Comparison of ENCODE assay signal across 28 mouse cellular contexts in genomic region chr12:107104570-107104969, GRCm38 (mm10).
A peak's percentile ranks its signal among the peaks of the same experiment; 100 is the strongest.
DNase-seq lines count a peak whose midpoint lies in the region; ATAC-seq and TF ChIP-seq lines count a peak whose summit lies in the region.
"Had no signal": no experiment of that assay in that cellular context is flagged by ENCODE, and none has a peak within 500 bp of the region (broad histone marks: within the 10 kb centered on the region; RNA-seq: fewer than 3 reads in every experiment).

No protein-coding gene starts in this region.

- no peak overlapping the region for H3K4me2 ChIP-seq in forebrain, embryonic 12.5 days
- H3K4me2 ChIP-seq in forebrain, postnatal 0 days (ENCODE audit: low read depth), result no peak overlapping the region
- H3K4me2 ChIP-seq in hindbrain, embryonic 13.5 days, result no peak overlapping the region
- H3K4me2 ChIP-seq in hindbrain, embryonic 11.5 days (replicated peaks; ENCODE audit: low read depth, low read length), result no peak overlapping the region
- no peak overlapping the region for H3K4me2 ChIP-seq in forebrain, embryonic 15.5 days (replicated peaks)
- H3K4me2 ChIP-seq in hindbrain, postnatal 0 days (ENCODE audit: low read depth, low read length), result no peak overlapping the region
- H3K4me2 ChIP-seq: embryonic facial prominence, embryonic 15.5 days; heart, embryonic 12.5 days; intestine, embryonic 15.5 days; limb, embryonic 13.5 days; liver, embryonic 11.5 days had no signal

- H3K4me1 ChIP-seq in forebrain, embryonic 12.5 days, result 0 out of 2 replicates have a peak, but pooled peaks cover 8% of the 10 kb centered on the region
- H3K4me1 ChIP-seq in forebrain, postnatal 0 days (ENCODE audit: insufficient read depth), result peaks cover 9% of the 10 kb centered on the region; the same call in 1 of the 2 replicates
- H3K4me1 ChIP-seq in hindbrain, embryonic 13.5 days (replicated peaks), result peaks cover 29% of the 10 kb centered on the region
- H3K4me1 ChIP-seq in hindbrain, embryonic 11.5 days (replicated peaks; ENCODE audit: control insufficient read depth, insufficient read depth, low read length), result no peaks in the 10 kb centered on the region
- peaks cover 17% of the 10 kb centered on the region for H3K4me1 ChIP-seq in forebrain, embryonic 15.5 days
- no peaks in the 10 kb centered on the region for H3K4me1 ChIP-seq in hindbrain, postnatal 0 days (ENCODE audit: insufficient read depth, low read length)
- H3K4me1 ChIP-seq: embryonic facial prominence, embryonic 15.5 days; heart, embryonic 12.5 days; intestine, embryonic 15.5 days; limb, embryonic 13.5 days had no signal

- no peak for TF ChIP-seq CTCF in forebrain, postnatal 0 days (IDR thresholded peaks at IDR 0.05; ENCODE audit: low read depth)
- TF ChIP-seq CTCF in hindbrain, postnatal 0 days (IDR thresholded peaks at IDR 0.05; ENCODE audit: low read depth), result no peak

- H3K9me3 ChIP-seq in forebrain, embryonic 12.5 days, result no peaks in the 10 kb centered on the region
- H3K9me3 ChIP-seq in forebrain, postnatal 0 days (ENCODE audit: low read length), result no peaks in the 10 kb centered on the region
- H3K9me3 ChIP-seq in hindbrain, embryonic 13.5 days, result no peaks in the 10 kb centered on the region
- no peaks in the 10 kb centered on the region for H3K9me3 ChIP-seq in hindbrain, embryonic 11.5 days (ENCODE audit: control insufficient read depth, low read length)
- no peaks in the 10 kb centered on the region for H3K9me3 ChIP-seq in forebrain, embryonic 15.5 days
- no peaks in the 10 kb centered on the region for H3K9me3 ChIP-seq in hindbrain, postnatal 0 days (ENCODE audit: low read length)
- H3K9me3 ChIP-seq: embryonic facial prominence, embryonic 15.5 days; heart, embryonic 12.5 days; intestine, embryonic 15.5 days; limb, embryonic 13.5 days had no signal

- 52% methylated on average over 8 of the region's 8 CpGs for WGBS in forebrain, embryonic 12.5 days
- 41% methylated on average over 8 of the region's 8 CpGs for WGBS in forebrain, postnatal 0 days
- 48% methylated on average over 8 of the region's 8 CpGs for WGBS in hindbrain, embryonic 13.5 days
- 66% methylated on average over 8 of the region's 8 CpGs for WGBS in hindbrain, embryonic 11.5 days
- 35% methylated on average over 8 of the region's 8 CpGs for WGBS in forebrain, embryonic 15.5 days
- WGBS in hindbrain, postnatal 0 days, result 54% methylated on average over 8 of the region's 8 CpGs

- no peaks in the 10 kb centered on the region for H3K36me3 ChIP-seq in forebrain, embryonic 12.5 days (replicated peaks)
- no peaks in the 10 kb centered on the region for H3K36me3 ChIP-seq in forebrain, postnatal 0 days (ENCODE audit: insufficient read depth)
- H3K36me3 ChIP-seq in hindbrain, embryonic 13.5 days, result no peaks in the 10 kb centered on the region
- no peaks in the 10 kb centered on the region for H3K36me3 ChIP-seq in hindbrain, embryonic 11.5 days (ENCODE audit: control insufficient read depth, insufficient read depth, low read length)
- H3K36me3 ChIP-seq in forebrain, embryonic 15.5 days, result no peaks in the 10 kb centered on the region
- no peaks in the 10 kb centered on the region for H3K36me3 ChIP-seq in hindbrain, postnatal 0 days (ENCODE audit: insufficient read depth, low read length)
- H3K36me3 ChIP-seq: embryonic facial prominence, embryonic 15.5 days; heart, embryonic 12.5 days; intestine, embryonic 15.5 days; limb, embryonic 13.5 days had no signal

- no peak overlapping the region for H3K9ac ChIP-seq in forebrain, embryonic 12.5 days
- no peak overlapping the region for H3K9ac ChIP-seq in forebrain, postnatal 0 days
- H3K9ac ChIP-seq in hindbrain, embryonic 13.5 days, result no peak overlapping the region
- no peak overlapping the region for H3K9ac ChIP-seq in hindbrain, embryonic 11.5 days (ENCODE audit: low read depth, low read length)
- no peak overlapping the region for H3K9ac ChIP-seq in forebrain, embryonic 15.5 days (replicated peaks)
- no peak overlapping the region for H3K9ac ChIP-seq in hindbrain, postnatal 0 days (replicated peaks; ENCODE audit: low read length)
- H3K9ac ChIP-seq: embryonic facial prominence, embryonic 15.5 days; heart, embryonic 12.5 days; intestine, embryonic 15.5 days; limb, embryonic 13.5 days had no signal

- H3K27me3 ChIP-seq in forebrain, embryonic 12.5 days, result no peaks in the 10 kb centered on the region
- no peaks in the 10 kb centered on the region for H3K27me3 ChIP-seq in forebrain, postnatal 0 days (ENCODE audit: insufficient read depth, low read length)
- no peaks in the 10 kb centered on the region for H3K27me3 ChIP-seq in hindbrain, embryonic 13.5 days
- H3K27me3 ChIP-seq in hindbrain, embryonic 11.5 days (ENCODE audit: control insufficient read depth, insufficient read depth, low read length), result no peaks in the 10 kb centered on the region
- H3K27me3 ChIP-seq in forebrain, embryonic 15.5 days, result no peaks in the 10 kb centered on the region
- H3K27me3 ChIP-seq in hindbrain, postnatal 0 days (ENCODE audit: insufficient read depth, low read length), result no peaks in the 10 kb centered on the region; the same call in 1 of the 2 replicates
- H3K27me3 ChIP-seq: CH12.LX; embryonic facial prominence, embryonic 15.5 days; heart, embryonic 12.5 days; intestine, embryonic 15.5 days had no signal

- peak overlapping the region; percentile 21; the same call in 1 of the 2 replicates for H3K27ac ChIP-seq in forebrain, embryonic 12.5 days
- H3K27ac ChIP-seq in forebrain, postnatal 0 days (ENCODE audit: low read depth, low read length), result no peak overlapping the region
- peak overlapping the region; percentile 81 for H3K27ac ChIP-seq in hindbrain, embryonic 13.5 days
- no peak overlapping the region for H3K27ac ChIP-seq in hindbrain, embryonic 11.5 days (ENCODE audit: low read depth, low read length)
- peak overlapping the region; percentile 84 for H3K27ac ChIP-seq in forebrain, embryonic 15.5 days (replicated peaks)
- no peak overlapping the region for H3K27ac ChIP-seq in hindbrain, postnatal 0 days
- H3K27ac ChIP-seq: embryonic facial prominence, embryonic 15.5 days; heart, adult 2 months; intestine, embryonic 15.5 days; limb, embryonic 13.5 days had no signal

- no peak for DNase-seq in forebrain, postnatal 0 days
- no peak for DNase-seq in hindbrain, embryonic 11.5 days (ENCODE audit: low spot score)
- DNase-seq in hindbrain, postnatal 0 days (ENCODE audit: low spot score), result peak; percentile 21
- DNase-seq in kidney, postnatal 25 days, result no peak
- no peak for DNase-seq in lung, adult 18-20 months
- DNase-seq: adrenal gland, adult 2 months; adrenal gland, postnatal 36 days; cerebellum, adult 2 months; cerebellum, postnatal 14 days; gastrocnemius, postnatal 36 days; heart, adult 2 months; kidney, adult 2 months; kidney, postnatal 4 days; lung, postnatal 36 days; right cerebral cortex, postnatal 4 days; thymus, adult 2 months; thymus, postnatal 36 days had no signal

- peak; percentile 58; the same call in 1 of the 2 replicates for ATAC-seq in forebrain, embryonic 12.5 days (ENCODE audit: low FRiP score)
- ATAC-seq in forebrain, postnatal 0 days, result no peak
- no peak for ATAC-seq in hindbrain, embryonic 13.5 days (ENCODE audit: low FRiP score)
- ATAC-seq in hindbrain, embryonic 11.5 days (ENCODE audit: low FRiP score), result no peak
- no peak for ATAC-seq in forebrain, embryonic 15.5 days (replicated peaks)
- ATAC-seq in hindbrain, postnatal 0 days, result no peak
- ATAC-seq: activated CD4-positive, CD25-positive, alpha-beta regulatory T cell, adult 4 months; intestine, embryonic 15.5 days had no signal

- H3K4me3 ChIP-seq in forebrain, embryonic 12.5 days (replicated peaks), result no peak overlapping the region
- H3K4me3 ChIP-seq in forebrain, postnatal 0 days (ENCODE audit: low read depth, low read length), result no peak overlapping the region
- H3K4me3 ChIP-seq in hindbrain, embryonic 13.5 days, result no peak overlapping the region
- no peak overlapping the region for H3K4me3 ChIP-seq in hindbrain, embryonic 11.5 days (ENCODE audit: low read depth, low read length)
- no peak overlapping the region for H3K4me3 ChIP-seq in forebrain, embryonic 15.5 days
- no peak overlapping the region for H3K4me3 ChIP-seq in hindbrain, postnatal 0 days (ENCODE audit: low read length)
- H3K4me3 ChIP-seq: embryonic facial prominence, embryonic 15.5 days; heart, adult 2 months; heart, embryonic 12.5 days; intestine, embryonic 15.5 days; limb, embryonic 13.5 days; myocyte had no signal

Comparison
In these comparisons a context has a peak if more than half of its experiments do, and no peak if none do; other contexts are left out.
1. H3K27ac ChIP-seq: peak in forebrain, embryonic 12.5 days (single experiment), hindbrain, embryonic 13.5 days (single experiment) and forebrain, embryonic 15.5 days (single experiment); none in forebrain, postnatal 0 days (single experiment), hindbrain, embryonic 11.5 days (single experiment) and hindbrain, postnatal 0 days (single experiment).